Mouse (Mus musculus) gastrocnemius, postnatal 25 days (tissue): ENCODE results near the gene Tgfa. TPM values are rescaled to one million over a fixed set of nuclear protein-coding genes. Genes with fewer than 3 reads are reported as not detected.

Experiments
- DNase-seq: peaks from one replicate; pipeline ENCODE4 v3.0.0; 2022
- long read RNA-seq, 2 experiments: library from polyadenylated mRNA; stranded (forward); transcript quantifications; one replicate each; pipeline ENCODE4 v2.0.0; 2021
- total RNA-seq, 2 experiments: library from RNA; stranded (reverse); gene quantifications; 1 replicate in 1 of 2; 2 replicates in 1 of 2; pipeline ENCODE4 v1.2.3; 2021

Tgfa gene
- under 1 TPM; 0.15 to 0.35 TPM for total RNA-seq
- long read RNA-seq, experiment 1, result 0 reads
- long read RNA-seq, experiment 2, partial matches to known transcripts, result 0 of 1 reads
- long read RNA-seq, experiment 2, other reads (novel, unspliced or antisense), result 1 of 1 reads

DNA sequence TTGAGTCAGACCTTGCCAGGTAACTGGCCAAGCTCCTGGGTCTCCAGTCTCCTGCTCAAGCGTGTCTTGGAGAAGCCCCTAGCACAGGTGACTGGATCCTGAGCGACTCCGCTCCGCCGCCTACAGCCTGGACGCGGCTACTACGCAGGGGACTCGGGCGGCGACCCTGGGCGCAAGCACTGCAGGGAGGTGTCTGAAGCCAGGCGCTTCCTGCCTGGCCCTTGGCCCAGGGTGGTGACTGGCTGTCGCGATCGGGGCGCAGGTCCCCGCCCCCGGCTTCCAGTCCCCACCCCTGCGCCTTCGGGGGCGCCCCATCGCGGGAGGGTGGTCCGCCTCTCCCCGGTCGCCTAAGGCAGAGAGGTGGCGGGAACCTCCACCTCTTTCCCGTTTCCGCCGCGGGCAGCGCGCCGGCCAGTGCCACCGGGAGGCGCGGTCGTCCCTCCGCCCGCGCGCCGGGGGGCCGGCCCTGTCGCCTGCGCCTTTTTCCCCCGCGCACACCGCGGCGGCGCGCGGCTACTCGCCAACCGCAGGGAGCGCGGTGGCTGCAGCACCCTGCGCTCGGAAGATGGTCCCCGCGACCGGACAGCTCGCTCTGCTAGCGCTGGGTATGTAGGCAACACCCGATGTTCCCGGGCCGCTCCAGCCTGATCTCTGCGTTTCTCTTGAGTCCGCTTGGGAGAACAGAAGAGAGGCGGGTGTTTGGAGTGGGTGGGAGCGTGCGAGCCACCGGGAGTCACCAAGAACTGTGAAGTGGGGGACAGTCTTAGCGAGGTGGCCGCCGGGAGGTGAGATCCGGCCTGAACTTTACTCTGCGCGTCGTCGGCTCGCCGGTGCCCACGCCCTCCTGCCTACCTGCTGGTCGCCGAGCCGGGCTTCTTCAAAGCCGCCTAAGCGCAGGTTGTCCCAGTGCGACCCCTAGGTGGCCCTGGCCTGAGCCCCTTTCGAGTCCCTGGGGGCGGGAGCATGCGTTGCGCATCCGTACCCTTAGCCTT is at the start of gene Tgfa:
Tgfa (plus strand) TSS at position 283 of the 992 bp plus-strand sequence.
- peak; percentile 18 for DNase-seq

DNA sequence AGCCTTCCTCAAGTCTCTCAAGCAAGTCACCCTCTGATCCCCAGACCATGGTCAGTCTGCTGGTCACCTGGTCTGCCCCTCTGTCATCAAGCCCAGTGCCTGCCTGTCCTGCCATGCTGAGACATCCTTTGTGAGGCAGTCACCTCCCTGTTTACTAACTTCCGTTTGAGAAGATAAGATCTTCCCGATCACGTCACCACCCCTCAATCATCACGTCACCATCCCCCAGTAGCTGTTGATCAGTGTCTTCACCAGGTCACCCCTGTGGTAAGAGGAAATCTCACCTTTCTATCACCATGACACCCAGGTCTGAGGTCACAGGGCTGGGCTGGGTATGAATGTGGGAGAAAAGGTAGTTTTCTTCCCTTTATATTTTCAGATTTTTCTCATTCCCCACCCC is 46.5 kb upstream of the Tgfa start:
- no peak for DNase-seq

DNA sequence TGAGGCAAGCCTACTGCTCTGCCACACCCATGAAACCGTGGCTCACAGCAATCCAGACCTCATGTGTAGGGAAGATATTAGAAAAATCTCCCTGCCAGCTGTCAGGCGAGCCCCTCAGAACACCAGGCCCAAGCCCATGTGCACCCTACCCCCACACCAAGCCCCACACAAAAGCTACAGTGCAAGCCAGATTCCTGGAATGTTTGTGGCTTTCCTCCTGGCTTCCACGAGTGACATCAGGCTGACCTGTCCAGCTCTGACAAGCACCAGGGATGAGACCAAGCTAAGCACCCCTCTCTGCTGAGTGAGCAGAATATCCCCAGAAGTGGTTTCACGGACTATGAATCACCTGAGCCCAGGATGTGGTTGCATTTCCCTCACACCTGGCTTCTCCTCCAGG is 46.0 kb upstream of the Tgfa start:
- DNase-seq, result no peak

GRCm38 (mm10) chr6:86152676-86153075 is 42.3 kb upstream of the Tgfa start:
- DNase-seq, result no peak

DNA sequence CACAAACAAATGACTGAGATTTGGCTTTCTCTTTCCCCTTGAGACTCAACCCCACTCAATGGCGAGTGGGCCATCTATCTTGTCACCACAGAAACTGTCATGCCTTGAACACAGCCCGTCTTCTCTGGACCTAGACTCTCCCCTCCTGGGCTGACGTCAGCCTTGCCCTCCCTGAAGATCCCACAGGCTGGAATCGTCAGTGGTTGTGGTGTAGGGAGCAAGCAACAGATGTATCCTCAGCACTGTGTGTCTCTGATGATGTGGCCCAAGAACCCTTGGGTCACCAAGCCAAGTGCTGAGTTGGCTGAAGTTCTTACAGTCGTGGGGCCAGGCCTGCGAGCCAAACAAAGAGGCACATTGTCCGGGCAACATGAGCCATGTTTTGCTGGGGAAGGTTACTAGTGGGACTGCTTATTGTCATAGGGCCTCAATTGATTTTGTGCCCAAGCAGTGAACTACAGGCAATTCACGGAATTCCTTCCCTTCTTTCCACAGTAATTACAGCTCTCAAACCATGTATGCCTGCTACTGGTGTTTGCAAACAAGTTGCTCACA is 41.5 kb upstream of the Tgfa start:
- DNase-seq, result peak; percentile 37

- peak; percentile 9 for DNase-seq
Observed at GRCm38 (mm10) chr6:86154006-86154405, 41.0 kb upstream of the Tgfa start.

GRCm38 (mm10) chr6:86154481-86154880 is 40.5 kb upstream of the Tgfa start:
- DNase-seq, result no peak

- no peak for DNase-seq
Observed at GRCm38 (mm10) chr6:86157253-86158234, 37.5 kb upstream of the Tgfa start.

DNA sequence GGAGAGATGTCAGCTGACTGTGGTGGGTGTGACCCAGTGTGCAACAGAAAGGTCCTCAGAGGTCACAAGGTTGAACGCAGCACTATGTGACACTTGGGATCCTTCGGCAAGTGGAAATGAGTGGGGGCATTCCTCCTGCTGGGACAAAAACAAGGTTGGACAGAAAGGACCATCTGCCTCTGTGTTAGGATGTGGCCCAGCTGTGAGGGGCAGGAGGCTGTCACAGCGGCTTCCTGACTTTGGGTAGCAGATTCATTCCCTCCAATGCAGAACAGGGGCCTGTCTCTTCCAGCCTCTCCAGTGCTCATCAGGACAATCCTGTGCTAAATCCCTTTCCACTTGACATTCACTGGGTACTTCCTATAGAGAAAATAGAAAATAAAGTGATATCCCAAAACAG is 34.1 kb upstream of the Tgfa start:
- no peak for DNase-seq

DNA sequence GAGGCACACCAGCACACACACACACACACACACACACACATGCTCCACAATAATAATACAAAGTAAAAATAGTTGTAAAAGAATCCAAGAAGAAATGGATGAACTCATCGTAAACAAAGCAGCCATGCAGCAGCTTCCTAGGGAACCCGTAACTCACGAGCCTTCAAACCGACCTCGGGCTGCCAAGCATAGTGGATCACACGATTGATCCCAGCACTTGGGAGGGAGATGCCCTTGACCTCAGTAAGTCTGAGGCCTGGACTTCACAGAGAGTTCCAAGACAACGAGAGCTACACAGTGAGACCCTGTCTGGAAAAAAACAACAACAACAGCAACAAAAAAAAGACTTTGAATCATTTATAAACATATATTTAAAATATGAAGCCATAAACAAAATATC is 33.4 kb upstream of the Tgfa start:
- DNase-seq, result no peak

DNA sequence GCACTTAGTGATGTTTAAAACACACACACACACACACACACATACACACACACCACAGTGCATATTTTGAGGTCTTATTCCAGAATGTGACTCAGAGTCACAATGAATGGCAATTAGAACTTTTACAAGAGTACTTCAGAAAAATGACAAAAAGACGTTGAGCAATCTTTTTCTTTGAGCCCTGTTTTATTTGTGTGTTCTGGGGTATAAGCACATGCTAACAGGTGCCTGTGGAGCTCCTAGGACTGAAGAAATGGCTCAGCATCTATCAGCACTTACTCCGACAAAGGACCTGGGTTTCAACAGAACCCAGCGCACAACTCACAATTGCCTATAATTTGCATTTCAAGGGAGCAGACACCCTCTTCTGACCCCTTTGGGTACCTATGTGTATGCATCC is 31.0 kb upstream of the Tgfa start:
- no peak for DNase-seq

GRCm38 (mm10) chr6:86166426-86166825 is 28.6 kb upstream of the Tgfa start:
- no peak for DNase-seq

- DNase-seq, result no peak
Observed at GRCm38 (mm10) chr6:86167851-86168250, 27.2 kb upstream of the Tgfa start.

GRCm38 (mm10) chr6:86169166-86169565 is 25.9 kb upstream of the Tgfa start:
- DNase-seq, result no peak

GRCm38 (mm10) chr6:86176236-86176635 is 18.8 kb upstream of the Tgfa start:
- no peak for DNase-seq

- DNase-seq, result no peak
Observed at GRCm38 (mm10) chr6:86176721-86177120, 18.3 kb upstream of the Tgfa start.

DNA sequence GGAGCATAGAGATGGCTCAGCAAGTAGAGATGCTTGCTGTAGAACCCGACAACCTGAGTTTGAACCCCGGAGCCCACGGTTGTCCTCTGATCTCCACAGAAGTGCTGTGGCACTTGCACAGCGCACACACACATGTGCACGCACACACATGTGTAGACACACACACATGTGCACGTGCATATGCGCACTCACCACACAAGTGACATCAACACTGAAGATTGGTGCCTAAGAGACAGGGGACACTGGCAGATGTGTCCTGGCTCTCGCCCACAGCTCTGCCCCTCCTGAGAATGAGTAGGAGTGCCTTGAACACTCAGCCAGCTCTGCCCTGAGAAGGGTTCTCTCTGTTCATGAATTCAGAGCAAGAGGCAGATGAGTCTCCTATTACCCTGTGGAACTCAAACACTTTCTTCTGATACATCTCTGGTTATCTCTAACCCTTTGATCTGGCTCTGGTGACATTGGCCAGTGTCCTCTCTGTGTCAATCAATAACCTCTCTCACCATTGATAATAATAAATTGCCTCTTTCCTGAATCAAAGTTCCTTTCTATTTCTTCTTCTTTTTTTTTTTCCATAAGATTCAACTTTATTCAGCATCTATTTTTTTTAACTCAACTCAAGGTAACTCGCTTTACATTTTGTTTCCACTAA is 17.6 kb upstream of the Tgfa start:
- no peak for DNase-seq

DNA sequence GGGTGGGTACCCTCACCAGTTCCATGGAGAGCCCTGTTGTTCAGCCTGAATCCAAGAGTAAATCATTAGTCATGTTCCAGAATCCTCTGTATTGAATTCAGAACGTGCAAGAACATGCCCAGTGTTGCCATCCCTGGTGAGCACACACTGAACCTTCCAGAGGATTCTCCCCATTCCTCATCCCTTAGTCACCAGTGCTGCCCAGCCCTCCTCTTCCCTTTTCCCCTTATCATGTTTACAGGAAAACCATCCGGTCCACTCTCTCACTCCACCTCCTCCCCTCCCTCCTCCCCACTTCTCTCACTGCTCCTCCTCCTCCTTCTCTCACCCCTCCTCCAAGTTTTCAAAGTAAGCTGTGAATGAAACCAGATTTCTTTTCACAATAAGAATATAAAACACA is 14.4 kb upstream of the Tgfa start:
- DNase-seq, result no peak

GRCm38 (mm10) chr6:86182016-86182415 is 13.0 kb upstream of the Tgfa start:
- DNase-seq, result no peak

GRCm38 (mm10) chr6:86182626-86183025 is 12.4 kb upstream of the Tgfa start:
- DNase-seq, result no peak

DNA sequence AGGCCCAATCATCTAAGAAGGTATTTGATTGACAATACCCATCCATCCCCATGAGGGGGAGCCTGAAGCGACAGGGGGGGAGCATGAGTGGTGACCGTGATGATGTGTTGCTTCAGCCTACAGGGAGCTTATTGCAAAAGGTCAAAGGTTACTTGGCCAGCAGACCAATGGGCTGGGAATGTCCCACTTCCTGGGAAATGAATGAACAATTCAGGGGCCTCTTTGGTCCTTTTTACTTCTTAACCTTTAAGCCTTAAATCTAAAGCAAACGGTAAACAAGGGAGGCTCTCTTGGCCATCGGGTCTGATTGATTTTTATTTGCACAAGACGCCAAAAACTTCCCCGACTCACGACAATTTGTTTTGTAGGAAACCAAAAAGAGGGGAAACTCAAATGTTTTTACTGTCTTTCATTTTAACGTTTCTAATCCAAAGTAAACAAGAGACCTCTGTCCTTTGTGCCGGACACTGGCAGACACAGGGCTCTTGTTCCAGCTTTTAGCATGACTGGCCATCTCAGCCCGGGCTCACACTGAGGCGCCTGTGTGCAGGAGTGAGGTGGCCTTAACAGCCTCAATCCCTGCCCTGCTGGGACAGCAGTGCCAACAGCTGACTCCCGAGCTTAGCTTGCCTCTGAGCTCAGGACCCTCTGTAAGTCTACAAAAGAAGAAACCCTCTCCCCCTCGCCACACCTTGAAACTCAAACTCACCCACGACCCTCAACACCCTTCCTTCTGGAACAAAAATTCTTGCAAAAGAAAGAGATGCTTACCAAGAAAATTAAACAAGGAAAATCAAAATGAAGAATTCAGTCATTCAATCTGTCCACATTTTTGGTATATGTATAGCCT is 8.7 kb upstream of the Tgfa start:
- no peak for DNase-seq
